Mouse (Mus musculus): Measurements from ENCODE around the gene 9130230L23Rik.

Gene 9130230L23Rik

GRCm38 (mm10) chr5:66004134-66004925 lies at the start of gene 9130230L23Rik:
TSS of gene 9130230L23Rik (minus strand) at chr5:66004285.
- DNase-seq = no peak

GRCm38 (mm10) chr5:66052777-66053548 lies 48.9 kb upstream of the 9130230L23Rik start:
- no peak for DNase-seq

- no peak for DNase-seq
These were observed 46.8 kb upstream of the 9130230L23Rik start for GRCm38 (mm10) chr5:66050841-66051240.

- no peak for DNase-seq
These were observed 42.3 kb upstream of the 9130230L23Rik start for GRCm38 (mm10) chr5:66046356-66046755.

- DNase-seq = no peak
These were observed 39.8 kb upstream of the 9130230L23Rik start for GRCm38 (mm10) chr5:66043897-66044296.

- no peak for DNase-seq
These were observed 38.7 kb upstream of the 9130230L23Rik start for GRCm38 (mm10) chr5:66042651-66043340.

GRCm38 (mm10) chr5:66040744-66041279 lies 36.7 kb upstream of the 9130230L23Rik start:
- no peak for DNase-seq

GRCm38 (mm10) chr5:66039813-66040212 lies 35.7 kb upstream of the 9130230L23Rik start:
- DNase-seq = no peak

- no peak for DNase-seq
These were observed 33.0 kb upstream of the 9130230L23Rik start for GRCm38 (mm10) chr5:66037066-66037465.

GRCm38 (mm10) chr5:66036440-66037054 lies 32.5 kb upstream of the 9130230L23Rik start:
- DNase-seq = no peak

GRCm38 (mm10) chr5:66034375-66035195 lies 30.5 kb upstream of the 9130230L23Rik start:
- no peak for DNase-seq

GRCm38 (mm10) chr5:66032826-66033225 lies 28.7 kb upstream of the 9130230L23Rik start:
- DNase-seq = no peak

- DNase-seq = no peak
These were observed 27.6 kb upstream of the 9130230L23Rik start for GRCm38 (mm10) chr5:66031699-66032098.

GRCm38 (mm10) chr5:66028232-66028631 lies 24.1 kb upstream of the 9130230L23Rik start:
- no peak for DNase-seq

- DNase-seq = no peak
These were observed 23.1 kb upstream of the 9130230L23Rik start for GRCm38 (mm10) chr5:66027206-66027605.

GRCm38 (mm10) chr5:66026796-66027195 lies 22.7 kb upstream of the 9130230L23Rik start:
- no peak for DNase-seq

GRCm38 (mm10) chr5:66015449-66015961 lies 11.4 kb upstream of the 9130230L23Rik start:
- no peak for DNase-seq

- DNase-seq = no peak
These were observed 10.4 kb upstream of the 9130230L23Rik start for GRCm38 (mm10) chr5:66014437-66014836.

- no peak for DNase-seq
These were observed 9.9 kb upstream of the 9130230L23Rik start for GRCm38 (mm10) chr5:66013999-66014398.

GRCm38 (mm10) chr5:66008245-66008967 lies 4.3 kb upstream of the 9130230L23Rik start:
- DNase-seq = no peak

Data from cerebellum, adult 8-10 months (tissue).